Mouse (Mus musculus) heart, postnatal 0 days (tissue): ENCODE results near the gene Trpm5.

Experiments
- CTCF ChIP-seq: IDR thresholded peaks from 2 replicates; pipeline ENCODE4 v1.5.1; 2016; ENCODE audit warnings: antibody characterized with exemption, control low read depth, low read depth
- EP300 ChIP-seq: IDR thresholded peaks from 2 replicates; pipeline ENCODE4 v1.6.1; 2016; ENCODE audit warnings: antibody characterized with exemption, low read depth

- TF ChIP-seq EP300 (no peak), CTCF (no peak)
Observed at GRCm38 (mm10) chr7:143124902-143125301, 30.5 kb upstream of the Trpm5 start.
